Mouse (Mus musculus): ENCODE results near the gene Ddost. TPM values are rescaled to one million over a fixed set of nuclear protein-coding genes. Genes with fewer than 3 reads are reported as not detected.

Ddost gene
- polyA plus RNA-seq, 1 experiment from 2014 or later = 219 TPM

GRCm38 (mm10) chr4:138339963-138340362 is 35.4 kb downstream of the Ddost start:
- Histone ChIP-seq H3K4me3 (ENCODE audit: low read depth, low read length) (no peak overlapping the region), H3K27me3 (ENCODE audit: control insufficient read depth, insufficient read depth, low read length) (no peaks in the 10 kb centered on the region), H3K9ac (ENCODE audit: low read length) (no peak overlapping the region), H3K9me3 (ENCODE audit: control insufficient read depth, low read length) (no peaks in the 10 kb centered on the region), H3K36me3 (ENCODE audit: control insufficient read depth, insufficient read depth, low read length) (no peaks in the 10 kb centered on the region), H3K4me1 (ENCODE audit: control insufficient read depth, insufficient read depth, low read length) (no peaks in the 10 kb centered on the region), H3K27ac (ENCODE audit: low read depth, low read length) (no peak overlapping the region), H3K4me2 (no peak overlapping the region)
- 37% methylated on average over 4 of the region's 4 CpGs for WGBS
- DNase-seq (ENCODE audit: low spot score, missing footprints) (peak; percentile 90), ATAC-seq (ENCODE audit: low FRiP score) (no peak)

GRCm38 (mm10) chr4:138341393-138341792 is 36.9 kb downstream of the Ddost start:
- no peak overlapping the region for H3K9ac ChIP-seq (ENCODE audit: low read length)
- ATAC-seq (ENCODE audit: low FRiP score) = no peak
- no peaks in the 10 kb centered on the region for H3K27me3 ChIP-seq (ENCODE audit: control insufficient read depth, insufficient read depth, low read length)
- no peak overlapping the region for H3K27ac ChIP-seq (ENCODE audit: low read depth, low read length)
- no peaks in the 10 kb centered on the region for H3K36me3 ChIP-seq (ENCODE audit: control insufficient read depth, insufficient read depth, low read length)
- 67% methylated on average over 8 of the region's 8 CpGs for WGBS
- no peak overlapping the region for H3K4me2 ChIP-seq
- no peak overlapping the region for H3K4me3 ChIP-seq (ENCODE audit: low read depth, low read length)
- no peaks in the 10 kb centered on the region for H3K9me3 ChIP-seq (ENCODE audit: control insufficient read depth, low read length)
- H3K4me1 ChIP-seq (ENCODE audit: control insufficient read depth, insufficient read depth, low read length) = no peaks in the 10 kb centered on the region
- DNase-seq (ENCODE audit: low spot score, missing footprints) = peak; percentile 39

- DNase-seq (ENCODE audit: low spot score, missing footprints) = peak; percentile 31
- no peak overlapping the region for H3K4me3 ChIP-seq (ENCODE audit: low read depth, low read length)
- H3K27ac ChIP-seq (ENCODE audit: low read depth, low read length) = no peak overlapping the region
- H3K4me1 ChIP-seq (ENCODE audit: control insufficient read depth, insufficient read depth, low read length) = no peaks in the 10 kb centered on the region
- H3K9me3 ChIP-seq (ENCODE audit: control insufficient read depth, low read length) = no peaks in the 10 kb centered on the region
- WGBS = 77% methylated on average over 7 of the region's 7 CpGs
- no peaks in the 10 kb centered on the region for H3K27me3 ChIP-seq (ENCODE audit: control insufficient read depth, insufficient read depth, low read length)
- ATAC-seq (ENCODE audit: low FRiP score) = no peak
- no peaks in the 10 kb centered on the region for H3K36me3 ChIP-seq (ENCODE audit: control insufficient read depth, insufficient read depth, low read length)
- H3K9ac ChIP-seq (ENCODE audit: low read length) = no peak overlapping the region
- no peak overlapping the region for H3K4me2 ChIP-seq
Observed at GRCm38 (mm10) chr4:138342048-138342447, 37.5 kb downstream of the Ddost start.

GRCm38 (mm10) chr4:138342778-138343177 is 38.2 kb downstream of the Ddost start:
- Histone ChIP-seq H3K4me1 (ENCODE audit: control insufficient read depth, insufficient read depth, low read length) (no peaks in the 10 kb centered on the region), H3K36me3 (ENCODE audit: control insufficient read depth, insufficient read depth, low read length) (no peaks in the 10 kb centered on the region), H3K27me3 (ENCODE audit: control insufficient read depth, insufficient read depth, low read length) (no peaks in the 10 kb centered on the region), H3K9ac (ENCODE audit: low read length) (no peak overlapping the region), H3K27ac (ENCODE audit: low read depth, low read length) (no peak overlapping the region), H3K9me3 (ENCODE audit: control insufficient read depth, low read length) (no peaks in the 10 kb centered on the region), H3K4me3 (ENCODE audit: low read depth, low read length) (no peak overlapping the region), H3K4me2 (no peak overlapping the region)
- DNase-seq (ENCODE audit: low spot score, missing footprints) (peak; percentile 26), ATAC-seq (ENCODE audit: low FRiP score) (no peak)
- 79% methylated on average over 6 of the region's 6 CpGs for WGBS

GRCm38 (mm10) chr4:138343341-138343837 is 38.9 kb downstream of the Ddost start:
- WGBS = 90% methylated on average over 10 of the region's 10 CpGs
- no peaks in the 10 kb centered on the region for H3K9me3 ChIP-seq (ENCODE audit: control insufficient read depth, low read length)
- ATAC-seq (ENCODE audit: low FRiP score) (no peak), DNase-seq (ENCODE audit: low spot score, missing footprints) (peak; percentile 57)
- H3K27me3 ChIP-seq (ENCODE audit: control insufficient read depth, insufficient read depth, low read length) = no peaks in the 10 kb centered on the region
- no peak overlapping the region for H3K4me3 ChIP-seq (ENCODE audit: low read depth, low read length)
- no peak overlapping the region for H3K9ac ChIP-seq (ENCODE audit: low read length)
- no peak overlapping the region for H3K27ac ChIP-seq (ENCODE audit: low read depth, low read length)
- no peaks in the 10 kb centered on the region for H3K4me1 ChIP-seq (ENCODE audit: control insufficient read depth, insufficient read depth, low read length)
- H3K36me3 ChIP-seq (ENCODE audit: control insufficient read depth, insufficient read depth, low read length) = no peaks in the 10 kb centered on the region
- H3K4me2 ChIP-seq = no peak overlapping the region

GRCm38 (mm10) chr4:138344891-138345545 is 40.5 kb downstream of the Ddost start:
- no peak overlapping the region for H3K4me3 ChIP-seq (ENCODE audit: low read depth, low read length)
- H3K9me3 ChIP-seq (ENCODE audit: control insufficient read depth, low read length) = no peaks in the 10 kb centered on the region
- H3K27me3 ChIP-seq (ENCODE audit: control insufficient read depth, insufficient read depth, low read length) = no peaks in the 10 kb centered on the region
- DNase-seq (ENCODE audit: low spot score, missing footprints) = no peak
- H3K4me1 ChIP-seq (ENCODE audit: control insufficient read depth, insufficient read depth, low read length) = no peaks in the 10 kb centered on the region
- WGBS = 84% methylated on average over 9 of the region's 9 CpGs
- H3K9ac ChIP-seq (ENCODE audit: low read length) = no peak overlapping the region
- H3K27ac ChIP-seq (ENCODE audit: low read depth, low read length) = no peak overlapping the region
- H3K36me3 ChIP-seq (ENCODE audit: control insufficient read depth, insufficient read depth, low read length) = no peaks in the 10 kb centered on the region
- no peak overlapping the region for H3K4me2 ChIP-seq
- no peak for ATAC-seq (ENCODE audit: low FRiP score)

GRCm38 (mm10) chr4:138347280-138347679 is 42.8 kb downstream of the Ddost start:
- DNase-seq (ENCODE audit: low spot score, missing footprints) = no peak
- Histone ChIP-seq H3K9me3 (ENCODE audit: control insufficient read depth, low read length) (no peaks in the 10 kb centered on the region), H3K4me3 (ENCODE audit: low read depth, low read length) (no peak overlapping the region), H3K9ac (ENCODE audit: low read length) (no peak overlapping the region), H3K27me3 (ENCODE audit: control insufficient read depth, insufficient read depth, low read length) (no peaks in the 10 kb centered on the region), H3K27ac (ENCODE audit: low read depth, low read length) (no peak overlapping the region), H3K4me2 (no peak overlapping the region), H3K4me1 (ENCODE audit: control insufficient read depth, insufficient read depth, low read length) (no peaks in the 10 kb centered on the region), H3K36me3 (ENCODE audit: control insufficient read depth, insufficient read depth, low read length) (no peaks in the 10 kb centered on the region)
- WGBS = 74% methylated on average over 1 of the region's 1 CpGs
- ATAC-seq (ENCODE audit: low FRiP score) = no peak

GRCm38 (mm10) chr4:138348716-138349115 is 44.2 kb downstream of the Ddost start:
- Histone ChIP-seq H3K27me3 (ENCODE audit: control insufficient read depth, insufficient read depth, low read length) (no peaks in the 10 kb centered on the region), H3K36me3 (ENCODE audit: control insufficient read depth, insufficient read depth, low read length) (no peaks in the 10 kb centered on the region), H3K4me3 (ENCODE audit: low read depth, low read length) (no peak overlapping the region), H3K4me1 (ENCODE audit: control insufficient read depth, insufficient read depth, low read length) (no peaks in the 10 kb centered on the region), H3K4me2 (no peak overlapping the region), H3K9ac (ENCODE audit: low read length) (no peak overlapping the region), H3K9me3 (ENCODE audit: control insufficient read depth, low read length) (no peaks in the 10 kb centered on the region), H3K27ac (ENCODE audit: low read depth, low read length) (no peak overlapping the region)
- WGBS = 80% methylated on average over 7 of the region's 7 CpGs
- ATAC-seq (ENCODE audit: low FRiP score) (no peak), DNase-seq (ENCODE audit: low spot score, missing footprints) (no peak)

GRCm38 (mm10) chr4:138351821-138352220 is 47.3 kb downstream of the Ddost start:
- DNase-seq (ENCODE audit: low spot score, missing footprints) (peak; percentile 53), ATAC-seq (ENCODE audit: low FRiP score) (no peak)
- no peaks in the 10 kb centered on the region for H3K36me3 ChIP-seq (ENCODE audit: control insufficient read depth, insufficient read depth, low read length)
- H3K4me3 ChIP-seq (ENCODE audit: low read depth, low read length) = no peak overlapping the region
- WGBS = 88% methylated on average over 5 of the region's 5 CpGs
- H3K4me2 ChIP-seq = no peak overlapping the region
- H3K27me3 ChIP-seq (ENCODE audit: control insufficient read depth, insufficient read depth, low read length) = no peaks in the 10 kb centered on the region
- no peaks in the 10 kb centered on the region for H3K9me3 ChIP-seq (ENCODE audit: control insufficient read depth, low read length)
- no peak overlapping the region for H3K27ac ChIP-seq (ENCODE audit: low read depth, low read length)
- no peaks in the 10 kb centered on the region for H3K4me1 ChIP-seq (ENCODE audit: control insufficient read depth, insufficient read depth, low read length)
- no peak overlapping the region for H3K9ac ChIP-seq (ENCODE audit: low read length)

Measured in midbrain, embryonic 11.5 days (tissue).